Mouse (Mus musculus) embryonic facial prominence, embryonic 12.5 days (tissue): ENCODE measurements around the gene AW549877. TPM values are rescaled to one million over a fixed set of nuclear protein-coding genes. Genes with fewer than 3 reads are reported as not detected.

Experiments used
- ATAC-seq: fragments of 200-750 bp; cut with Nextera tagmentation; 2 replicates; pipeline ENCODE4 v1.8.0; 2017; ENCODE audit not compliant: insufficient number of reproducible peaks, insufficient read depth, low FRiP score, low TSS enrichment
- H3K27ac ChIP-seq: fragments of 300-500 bp; sonication (generic); 2 replicates; pipeline ENCODE4 v1.5.1; 2016; ENCODE audit warnings: mild to moderate bottlenecking
- H3K27me3 ChIP-seq: fragments of 300-500 bp; sonication (generic); 2 replicates; pipeline ENCODE4 v1.6.1; 2016; ENCODE audit warnings: mild to moderate bottlenecking, moderate library complexity
- H3K36me3 ChIP-seq: fragments of 300-500 bp; sonication (generic); 2 replicates; pipeline ENCODE4 v1.6.1; 2016; ENCODE audit warnings: mild to moderate bottlenecking
- H3K4me1 ChIP-seq: fragments of 300-500 bp; sonication (generic); 2 replicates; pipeline ENCODE4 v1.6.1; 2016
- H3K4me2 ChIP-seq: fragments of 300-500 bp; sonication (generic); replicated peaks from 2 replicates; pipeline ENCODE4 v1.6.1; 2016; ENCODE audit warnings: mild to moderate bottlenecking, moderate library complexity
- H3K4me3 ChIP-seq: fragments of 300-500 bp; sonication (generic); 2 replicates; pipeline ENCODE4 v1.5.1; 2016; ENCODE audit warnings: mild to moderate bottlenecking
- H3K9ac ChIP-seq: fragments of 300-500 bp; sonication (generic); 2 replicates; pipeline ENCODE4 v1.6.1; 2016; ENCODE audit warnings: mild to moderate bottlenecking, moderate library complexity
- H3K9me3 ChIP-seq: fragments of 300-500 bp; sonication (generic); 2 replicates; pipeline ENCODE4 v1.6.1; 2016; ENCODE audit warnings: mild to moderate bottlenecking, moderate library complexity
- WGBS: fragments of 180-500 bp; shearing (Covaris S2); methylation state at CpG from one replicate; pipeline ENCODE4 v1.1.7; 2016; 5-methylcytosine and 5-hydroxymethylcytosine counted together
- polyA plus RNA-seq: library from polyadenylated mRNA; unstranded; fragments of >200 nt; fragmentation: Nextera tagmentation; extraction: Ambion mirVana; gene quantifications from 2 replicates; pipeline ENCODE4 v1.2.1, GENCODE M21; 2016

Gene AW549877
- polyA plus RNA-seq, 1 experiment from 2014 or later: 44.2 TPM

DNA sequence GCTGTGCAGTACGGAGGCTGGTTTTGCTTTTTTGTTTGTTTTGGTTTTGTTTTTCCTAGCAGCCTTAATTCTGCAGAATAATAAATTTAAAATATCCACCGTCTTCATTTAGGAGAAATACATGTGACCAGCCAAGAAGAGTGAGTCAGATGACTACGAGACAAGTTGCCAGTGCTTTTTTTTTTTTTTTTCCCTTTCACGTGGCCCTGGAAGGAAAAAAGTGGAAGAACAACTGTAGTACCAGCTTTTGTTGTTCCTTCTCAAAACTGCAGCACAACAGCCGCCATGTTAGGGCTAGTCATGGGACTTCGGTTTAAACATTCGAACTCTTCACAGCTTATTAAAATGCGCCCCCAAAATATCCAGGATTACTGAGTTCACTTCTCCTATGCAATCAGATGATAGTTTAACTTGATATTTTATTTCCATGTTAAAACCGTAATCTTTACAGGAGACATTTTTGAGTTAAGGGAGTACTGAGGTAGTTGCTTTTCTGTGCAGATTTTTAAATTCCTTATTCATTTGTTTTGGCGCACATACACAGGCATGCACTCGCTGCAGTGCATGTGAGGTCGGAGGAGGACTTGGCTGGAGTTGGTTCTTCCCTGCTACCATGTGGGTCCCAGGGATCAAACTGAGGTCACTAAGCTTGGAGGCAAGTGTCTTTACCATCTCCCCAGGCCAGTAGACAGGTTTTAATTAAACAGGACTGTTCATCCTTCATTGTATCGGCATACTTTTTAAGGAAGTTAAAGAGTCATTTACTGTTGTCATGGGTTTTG, 29.4 kb upstream of the AW549877 start:
- H3K4me3 ChIP-seq: no peak overlapping the region
- no peak for ATAC-seq
- no peaks in the 10 kb centered on the region for H3K27me3 ChIP-seq
- peaks cover 9% of the 10 kb centered on the region; the same call in 1 of the 2 replicates for H3K4me1 ChIP-seq
- no peak overlapping the region for H3K9ac ChIP-seq
- WGBS: 80% methylated on average over 13 of the region's 13 CpGs
- H3K4me2 ChIP-seq: no peak overlapping the region
- H3K9me3 ChIP-seq: no peaks in the 10 kb centered on the region
- no peaks in the 10 kb centered on the region for H3K36me3 ChIP-seq
- H3K27ac ChIP-seq: no peak overlapping the region

DNA sequence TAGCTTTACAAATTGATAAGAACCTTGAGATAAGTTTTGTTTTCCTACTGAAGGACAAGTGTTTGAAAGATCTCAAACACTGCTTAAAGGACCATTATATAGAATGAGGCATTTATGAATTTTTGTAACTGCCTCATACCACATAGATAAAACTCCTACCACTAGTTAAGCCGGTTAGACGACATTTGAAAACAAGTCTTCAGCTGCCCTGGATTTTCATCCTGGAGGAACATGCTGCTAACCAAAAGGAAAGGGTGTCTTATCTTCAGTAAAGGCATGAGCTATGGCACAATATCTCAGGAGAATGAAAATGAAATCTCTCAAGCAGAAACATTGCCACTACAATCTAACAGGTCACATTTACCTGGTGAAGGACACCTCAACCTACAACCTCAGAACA, 28.2 kb upstream of the AW549877 start:
- Histone ChIP-seq H3K36me3 (no peaks in the 10 kb centered on the region), H3K9me3 (no peaks in the 10 kb centered on the region), H3K4me3 (no peak overlapping the region), H3K4me2 (no peak overlapping the region), H3K27me3 (no peaks in the 10 kb centered on the region), H3K9ac (no peak overlapping the region), H3K4me1 (peaks cover 9% of the 10 kb centered on the region; the same call in 1 of the 2 replicates), H3K27ac (no peak overlapping the region)
- ATAC-seq: no peak
- 79% methylated on average over 2 of the region's 2 CpGs for WGBS

DNA sequence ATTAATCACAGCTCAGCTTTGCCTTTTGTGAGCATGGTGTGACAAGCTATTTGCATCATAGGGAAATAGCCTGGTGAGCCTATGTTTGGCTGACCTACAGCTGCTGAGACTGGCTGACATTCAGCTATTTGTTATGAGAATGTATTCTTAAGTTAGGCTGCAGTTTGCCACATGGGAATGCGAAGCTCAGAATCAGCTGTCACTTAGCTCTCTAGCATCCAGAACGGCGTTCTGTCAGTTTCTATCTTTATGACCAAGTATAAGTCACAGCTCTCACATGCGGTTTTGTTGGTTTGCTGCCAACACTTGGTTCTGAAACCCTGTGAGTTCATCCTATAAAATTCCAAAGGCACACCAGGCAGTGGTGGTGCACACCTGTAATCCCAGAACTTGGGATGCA, 25.2 kb upstream of the AW549877 start:
- Histone ChIP-seq H3K4me2 (no peak overlapping the region), H3K9ac (no peak overlapping the region), H3K9me3 (no peaks in the 10 kb centered on the region), H3K4me1 (no peaks in the 10 kb centered on the region), H3K36me3 (no peaks in the 10 kb centered on the region), H3K27me3 (no peaks in the 10 kb centered on the region), H3K27ac (no peak overlapping the region), H3K4me3 (no peak overlapping the region)
- ATAC-seq: no peak
- WGBS: 77% methylated on average over 4 of the region's 4 CpGs

DNA sequence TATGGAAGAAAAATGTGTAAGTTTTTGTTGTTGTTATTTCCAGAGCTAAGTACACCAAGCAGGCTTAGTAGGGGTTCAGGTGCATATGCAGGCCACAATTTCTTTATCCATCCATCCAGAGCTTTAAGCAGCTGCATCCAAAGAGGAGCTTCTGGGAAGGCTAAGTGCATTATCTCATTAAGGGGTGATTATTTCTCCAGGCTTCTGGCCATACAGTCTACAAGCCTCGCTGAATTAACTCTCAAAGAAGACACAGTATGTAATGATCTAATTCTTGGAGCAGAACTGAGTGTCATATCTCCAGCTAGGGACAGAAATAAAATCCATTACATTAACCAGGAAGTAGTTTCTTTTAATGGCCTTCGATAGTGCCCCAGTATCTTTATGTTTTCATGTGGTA, 18.3 kb upstream of the AW549877 start:
- Histone ChIP-seq H3K9me3 (no peaks in the 10 kb centered on the region), H3K4me1 (no peaks in the 10 kb centered on the region), H3K4me2 (no peak overlapping the region), H3K27me3 (no peaks in the 10 kb centered on the region), H3K4me3 (no peak overlapping the region), H3K27ac (no peak overlapping the region), H3K9ac (no peak overlapping the region), H3K36me3 (no peaks in the 10 kb centered on the region)
- WGBS: 86% methylated on average over 2 of the region's 2 CpGs
- no peak for ATAC-seq

DNA sequence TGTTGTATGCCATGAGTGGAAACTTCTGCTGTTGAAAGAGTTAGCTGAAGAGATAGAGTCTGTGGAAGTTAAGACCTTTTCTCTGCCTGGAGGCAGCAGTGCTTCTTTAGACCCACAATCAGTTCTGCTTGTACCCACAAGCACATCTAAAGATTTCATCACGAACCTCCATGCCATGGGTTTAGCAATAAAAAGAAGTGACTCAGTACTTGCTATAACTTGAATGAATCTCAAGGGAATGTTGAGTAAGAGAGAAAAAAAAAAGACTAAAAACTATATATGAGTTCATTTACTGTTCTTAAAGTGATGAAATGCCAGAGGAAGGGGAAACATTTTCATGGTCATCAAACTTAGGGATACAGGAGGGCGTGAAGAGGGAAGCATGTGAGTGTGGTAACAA, 5.0 kb upstream of the AW549877 start:
- WGBS: 75% methylated on average over 2 of the region's 2 CpGs
- no peaks in the 10 kb centered on the region for H3K27me3 ChIP-seq
- no peak overlapping the region for H3K27ac ChIP-seq
- peaks cover 7% of the 10 kb centered on the region; the same call in 1 of the 2 replicates for H3K9me3 ChIP-seq
- H3K4me2 ChIP-seq: no peak overlapping the region
- no peaks in the 10 kb centered on the region for H3K36me3 ChIP-seq
- no peaks in the 10 kb centered on the region for H3K4me1 ChIP-seq
- ATAC-seq: no peak
- H3K4me3 ChIP-seq: no peak overlapping the region
- H3K9ac ChIP-seq: no peak overlapping the region

DNA sequence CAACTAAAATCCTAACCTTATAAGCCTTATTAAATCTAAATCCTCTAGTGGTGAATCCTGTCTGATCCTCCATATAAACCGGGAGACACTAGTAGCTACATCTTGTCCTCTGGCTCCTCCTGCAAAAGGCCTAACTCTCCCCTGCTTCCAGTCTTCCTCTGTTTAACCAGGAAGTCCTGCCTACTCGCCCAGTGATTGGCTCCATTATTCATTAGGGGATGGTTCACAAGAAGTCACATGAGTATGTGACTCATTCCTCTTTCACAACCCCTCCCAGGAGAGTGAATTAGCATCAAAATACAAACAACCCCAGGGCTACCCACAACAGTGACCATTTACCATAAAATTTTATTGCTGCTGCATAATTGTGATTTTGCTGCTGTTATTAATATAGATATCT, 3.6 kb upstream of the AW549877 start:
- Histone ChIP-seq H3K4me3 (no peak overlapping the region), H3K9me3 (no peaks in the 10 kb centered on the region), H3K4me1 (peaks cover 5% of the 10 kb centered on the region; the same call in 1 of the 2 replicates), H3K4me2 (no peak overlapping the region), H3K9ac (no peak overlapping the region), H3K27me3 (no peaks in the 10 kb centered on the region), H3K36me3 (no peaks in the 10 kb centered on the region), H3K27ac (no peak overlapping the region)
- ATAC-seq: no peak
- 69% methylated on average over 2 of the region's 2 CpGs for WGBS

DNA sequence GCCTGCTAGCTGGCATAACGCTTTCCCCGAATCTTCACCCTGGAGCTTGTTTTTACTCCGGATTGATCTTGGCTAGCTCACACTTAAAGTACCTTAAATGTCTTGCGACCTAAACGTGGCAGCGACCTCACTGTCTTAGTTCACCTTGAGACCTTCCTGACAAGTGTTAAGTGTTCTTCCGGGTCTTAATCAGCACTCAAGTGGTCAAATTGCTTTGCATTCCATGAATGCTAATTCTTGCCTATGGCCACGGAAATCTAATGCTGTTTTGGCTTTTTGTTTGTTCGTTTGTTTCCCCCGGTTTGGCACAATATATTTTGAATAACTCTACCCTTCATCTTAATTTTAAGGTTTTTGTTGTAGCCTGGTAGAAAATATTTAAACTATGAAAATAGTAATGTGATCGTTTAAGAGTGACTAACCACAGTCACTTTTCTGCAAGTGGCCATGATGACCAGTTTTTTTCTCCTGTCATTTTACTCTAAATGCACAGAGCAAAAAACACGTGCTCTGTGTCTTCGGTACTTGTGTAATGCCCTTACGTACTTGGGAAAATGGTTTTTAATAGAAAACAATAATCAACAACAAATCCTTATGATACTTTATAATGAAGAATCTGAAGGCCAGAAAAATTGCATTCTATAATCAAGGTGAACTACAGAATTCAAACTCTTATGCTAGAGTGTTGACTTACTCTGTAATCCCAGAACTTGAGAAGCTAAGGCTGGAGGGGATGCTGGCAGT, 895 bp upstream of the AW549877 start:
- WGBS: 20% methylated on average over 14 of the region's 14 CpGs
- Histone ChIP-seq H3K36me3 (peaks cover 8% of the 10 kb centered on the region; the same call in 1 of the 2 replicates), H3K9me3 (no peaks in the 10 kb centered on the region), H3K27ac (peak overlapping the region; percentile 76), H3K4me2 (peak overlapping the region; percentile 52), H3K4me3 (peak overlapping the region; percentile 70), H3K4me1 (peaks cover 5% of the 10 kb centered on the region), H3K9ac (peak overlapping the region; percentile 55; the same call in 1 of the 2 replicates), H3K27me3 (no peaks in the 10 kb centered on the region)
- no peak for ATAC-seq

DNA sequence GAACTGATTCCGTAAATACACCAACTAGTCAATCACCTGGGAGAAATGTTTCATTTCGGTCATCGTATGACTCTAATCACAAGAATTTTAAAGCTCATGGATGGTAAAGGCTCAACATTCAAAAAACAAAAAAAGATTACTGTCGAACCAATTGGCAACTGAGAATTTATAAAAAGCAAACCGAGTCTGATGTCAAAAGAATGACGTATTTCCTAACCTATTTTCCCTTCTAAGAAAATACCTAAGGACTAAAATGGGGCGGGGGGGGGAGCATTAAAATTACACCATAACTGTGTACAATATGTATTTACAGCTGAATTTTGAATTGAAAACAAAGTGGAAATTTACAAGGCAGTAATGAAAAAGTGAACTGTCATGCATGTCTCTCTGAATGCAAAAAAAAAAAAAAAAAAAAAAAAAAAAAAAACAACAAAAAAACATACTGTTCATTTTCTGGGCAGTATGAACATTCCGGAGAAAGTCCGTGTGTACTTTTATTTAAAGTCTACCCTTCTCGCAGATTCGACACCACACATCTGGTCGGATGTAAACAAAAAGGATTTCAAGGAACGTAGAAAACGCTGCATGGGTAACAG, 594 bp downstream of the AW549877 start:
- Histone ChIP-seq H3K36me3 (peaks cover 17% of the 10 kb centered on the region; the same call in 1 of the 2 replicates), H3K27me3 (no peaks in the 10 kb centered on the region), H3K4me3 (peak overlapping the region; percentile 70), H3K4me1 (peaks cover 5% of the 10 kb centered on the region), H3K4me2 (peak overlapping the region; percentile 48), H3K9me3 (no peaks in the 10 kb centered on the region), H3K9ac (peak overlapping the region; percentile 72), H3K27ac (peak overlapping the region; percentile 93)
- 22% methylated on average over 14 of the region's 14 CpGs for WGBS
- ATAC-seq: no peak

DNA sequence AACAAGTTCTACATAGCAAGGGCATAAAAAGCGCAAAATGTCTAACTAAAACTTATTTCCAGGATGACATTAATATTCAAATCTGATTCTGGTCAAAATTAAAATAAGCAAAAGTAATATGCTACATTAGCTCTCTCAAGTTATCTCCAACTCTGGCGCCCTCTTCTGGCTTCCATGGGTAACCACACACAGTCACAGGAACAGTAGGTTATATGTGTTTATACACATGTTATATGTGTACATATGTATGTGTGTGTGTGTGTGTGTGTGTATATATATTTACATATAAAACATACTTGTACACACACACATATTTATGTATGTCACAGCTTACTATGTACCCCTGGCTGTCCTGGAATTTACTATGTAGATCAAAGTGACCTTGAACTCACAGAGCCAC, 7.6 kb downstream of the AW549877 start:
- Histone ChIP-seq H3K4me1 (no peaks in the 10 kb centered on the region), H3K4me3 (no peak overlapping the region), H3K9ac (no peak overlapping the region), H3K27ac (no peak overlapping the region), H3K4me2 (no peak overlapping the region), H3K27me3 (no peaks in the 10 kb centered on the region), H3K9me3 (no peaks in the 10 kb centered on the region), H3K36me3 (peaks cover 59% of the 10 kb centered on the region)
- WGBS: 65% methylated on average over 2 of the region's 2 CpGs
- ATAC-seq: no peak

DNA sequence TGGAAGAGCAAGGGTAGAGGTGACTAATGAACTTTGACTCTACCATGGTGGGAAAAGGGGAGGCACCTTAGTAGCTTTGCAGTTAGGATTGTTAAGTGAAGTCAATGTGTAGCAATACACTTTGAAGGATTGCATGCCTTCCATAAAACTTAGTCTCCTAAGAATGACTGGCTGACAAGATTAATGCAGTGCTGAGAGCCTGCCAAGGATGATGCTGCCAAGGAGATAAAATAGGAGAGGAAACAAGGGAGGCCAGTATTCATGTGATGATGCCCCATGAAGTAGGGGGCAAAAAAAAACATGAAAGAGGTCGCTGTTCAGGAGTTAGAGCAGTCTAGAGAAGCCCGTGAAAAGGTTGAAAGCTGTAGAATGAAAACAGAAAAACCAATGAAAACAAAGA, 10.7 kb downstream of the AW549877 start:
- no peak overlapping the region for H3K9ac ChIP-seq
- H3K4me3 ChIP-seq: no peak overlapping the region
- H3K9me3 ChIP-seq: no peaks in the 10 kb centered on the region
- H3K4me1 ChIP-seq: no peaks in the 10 kb centered on the region
- H3K27me3 ChIP-seq: no peaks in the 10 kb centered on the region
- H3K4me2 ChIP-seq: no peak overlapping the region
- H3K36me3 ChIP-seq: peaks cover 51% of the 10 kb centered on the region
- WGBS: 86% methylated on average over 2 of the region's 2 CpGs
- no peak for ATAC-seq
- no peak overlapping the region for H3K27ac ChIP-seq

DNA sequence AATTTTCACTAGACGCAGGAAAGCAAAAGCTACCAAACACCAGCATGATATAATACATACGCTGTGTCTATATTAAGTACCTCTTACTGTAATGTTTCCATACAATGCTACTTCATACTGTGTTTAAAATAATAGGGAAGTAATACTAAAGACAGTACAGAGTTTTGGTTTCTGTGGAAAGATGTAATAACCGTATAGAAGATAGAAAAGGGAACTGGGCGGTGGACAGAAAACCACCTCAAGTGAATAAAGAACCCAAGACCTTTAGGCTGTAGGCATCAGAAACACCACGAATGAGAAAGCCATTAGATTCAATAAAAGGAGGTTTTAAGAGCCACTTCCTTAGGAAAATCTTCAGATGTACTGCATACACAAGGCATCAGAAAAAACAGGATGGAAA, 12.8 kb downstream of the AW549877 start:
- 93% methylated on average over 5 of the region's 5 CpGs for WGBS

DNA sequence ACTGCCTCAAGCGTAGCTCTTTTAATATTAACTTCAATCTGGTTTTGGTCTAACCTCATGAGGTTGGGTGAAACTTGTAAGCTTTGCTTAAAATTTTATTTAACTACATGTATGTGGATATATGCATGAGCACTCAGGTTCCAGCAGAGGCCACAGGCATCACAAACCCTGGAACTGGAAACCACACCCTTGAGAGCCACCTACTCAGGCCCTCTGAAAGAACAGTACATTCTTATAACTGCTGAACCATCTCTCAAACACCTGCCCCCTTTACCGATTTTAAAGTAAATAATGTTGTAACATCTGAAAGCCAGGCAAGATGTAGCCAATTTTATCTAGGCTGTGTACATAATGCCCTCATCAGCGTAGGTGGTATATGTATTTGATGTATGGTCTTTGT, 15.7 kb downstream of the AW549877 start:
- Histone ChIP-seq H3K4me2 (peak overlapping the region; percentile 72), H3K9ac (no peak overlapping the region), H3K4me3 (no peak overlapping the region), H3K4me1 (no peaks in the 10 kb centered on the region), H3K27me3 (no peaks in the 10 kb centered on the region), H3K27ac (peak overlapping the region; percentile 96), H3K36me3 (peaks cover 19% of the 10 kb centered on the region), H3K9me3 (no peaks in the 10 kb centered on the region)
- ATAC-seq: no peak
- WGBS: 86% methylated on average over 3 of the region's 3 CpGs

More for the DNA sequence above, 12.8 kb downstream of the AW549877 start:
- peaks cover 37% of the 10 kb centered on the region for H3K36me3 ChIP-seq
- no peak overlapping the region for H3K4me2 ChIP-seq
- H3K4me1 ChIP-seq: no peaks in the 10 kb centered on the region
- H3K27ac ChIP-seq: no peak overlapping the region
- no peaks in the 10 kb centered on the region for H3K27me3 ChIP-seq
- H3K9me3 ChIP-seq: no peaks in the 10 kb centered on the region
- no peak overlapping the region for H3K4me3 ChIP-seq
- H3K9ac ChIP-seq: no peak overlapping the region
- ATAC-seq: no peak
